Mouse (Mus musculus) CH12.LX (cell line): ENCODE data around the gene Osbpl5.
A peak's percentile ranks its signal among the peaks of the same experiment; 100 is the strongest.

Experiments
- CTCF ChIP-seq, 2 experiments: IDR thresholded peaks in 1 of 2; conservative IDR thresholded peaks in 1 of 2; 2 replicates each; pipeline ENCODE4 v1.5.1; 2011 to 2012; ENCODE audit warnings: low read depth in 2 of 2, low read length in 2 of 2, improper control_type of control experiment in 1 of 2, inconsistent platforms in 1 of 2, mild to moderate bottlenecking in 1 of 2, moderate library complexity in 1 of 2
- EP300 ChIP-seq: IDR thresholded peaks from 2 replicates; pipeline ENCODE4 v1.6.1; 2011; ENCODE audit warnings: low read length, improper control_type of control experiment
- ETS1 ChIP-seq: conservative IDR thresholded peaks from 2 replicates; pipeline ENCODE4 v1.6.1; 2012; ENCODE audit warnings: low read depth, mild to moderate bottlenecking, inconsistent platforms, low read length, improper control_type of control experiment, moderate library complexity
- MAFK ChIP-seq: IDR thresholded peaks from 2 replicates; pipeline ENCODE4 v1.6.1; 2011; ENCODE audit warnings: low read length, improper control_type of control experiment; ENCODE audit not compliant: insufficient replicate concordance
- MAZ ChIP-seq: IDR thresholded peaks from 2 replicates; pipeline ENCODE4 v1.6.1; 2012; ENCODE audit warnings: low read depth, mild to moderate bottlenecking, inconsistent platforms, low read length, improper control_type of control experiment, moderate library complexity
- MYC ChIP-seq: IDR thresholded peaks from 2 replicates; pipeline ENCODE4 v1.6.1; 2011; ENCODE audit warnings: low read depth, mild to moderate bottlenecking, improper control_type of control experiment, low read length
- POLR2A ChIP-seq: IDR thresholded peaks from 2 replicates; pipeline ENCODE4 v1.6.1; 2011; ENCODE audit warnings: low read depth, mild to moderate bottlenecking, improper control_type of control experiment, low read length
- POLR2AphosphoS2 ChIP-seq: IDR thresholded peaks from 2 replicates; pipeline ENCODE4 v1.6.1; 2011; ENCODE audit warnings: low read depth, low read length, improper control_type of control experiment
- UBTF ChIP-seq: IDR thresholded peaks from 2 replicates; pipeline ENCODE4 v1.6.1; 2012; ENCODE audit warnings: low read depth, mild to moderate bottlenecking, inconsistent platforms, low read length, improper control_type of control experiment, moderate library complexity
- USF1 ChIP-seq: IDR thresholded peaks from 2 replicates; pipeline ENCODE4 v1.6.1; 2014; ENCODE audit warnings: low read depth, mild to moderate bottlenecking, inconsistent platforms, low read length, improper control_type of control experiment
- ZC3H11A ChIP-seq: IDR thresholded peaks from 2 replicates; pipeline ENCODE4 v1.6.1; 2012; ENCODE audit warnings: low read depth, mild to moderate bottlenecking, inconsistent platforms, low read length, improper control_type of control experiment
- ZNF384 ChIP-seq: IDR thresholded peaks from 2 replicates; pipeline ENCODE4 v1.6.1; 2012; ENCODE audit warnings: low read depth, low read length, improper control_type of control experiment, inconsistent platforms

GRCm38 (mm10) chr7:143712771-143713348 lies 43.9 kb downstream of the Osbpl5 start:
- TF ChIP-seq UBTF, result no peak
- TF ChIP-seq POLR2A, result no peak
- no peak for TF ChIP-seq CTCF (conservative IDR thresholded peaks at IDR 0.05 in 1 of 2, IDR thresholded peaks at IDR 0.05 in 1 of 2; ENCODE audit: low read depth in 2 of 2, low read length in 2 of 2)
- TF ChIP-seq MYC, result peak; percentile 64
- TF ChIP-seq USF1, result no peak
- TF ChIP-seq ETS1, result peak; percentile 29; the same call in 1 of the 2 replicates
- TF ChIP-seq MAZ, result no peak
- TF ChIP-seq POLR2AphosphoS2, result no peak
- TF ChIP-seq MAFK, result no peak
- peak; percentile 82 for TF ChIP-seq EP300
- no peak for TF ChIP-seq ZC3H11A
- no peak for TF ChIP-seq ZNF384
